Mouse (Mus musculus): ENCODE results near the gene Map3k7.

DNA sequence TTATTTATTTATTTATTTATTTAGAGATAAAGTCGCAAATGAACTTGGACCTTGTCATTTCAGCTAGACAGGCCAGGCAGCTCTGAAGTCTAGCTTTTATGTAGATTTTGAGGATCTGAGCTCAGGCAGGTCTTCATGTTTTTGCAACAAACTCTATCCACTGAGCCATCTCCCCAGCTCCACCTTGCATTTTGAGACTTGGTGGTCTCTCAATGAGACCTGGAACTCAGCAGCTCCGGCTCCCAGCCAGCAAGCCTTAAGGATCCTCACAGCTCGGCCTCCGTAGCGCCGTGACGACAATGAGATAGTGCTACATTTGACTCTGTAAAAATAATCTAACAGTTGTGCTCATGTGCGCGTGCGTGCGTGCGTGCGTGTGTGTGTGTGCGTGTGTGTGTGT, 89.3 kb downstream of the Map3k7 start:
- TF ChIP-seq POLR2A (IDR thresholded peaks at IDR 0.05; ENCODE audit: extremely low read depth, insufficient read depth, low read length), result no peak
- TF ChIP-seq CTCF (IDR thresholded peaks at IDR 0.05; ENCODE audit: low read depth, low read length), result no peak
